Mouse (Mus musculus) limb, embryonic 12.5 days (tissue): Measurements from ENCODE around the gene Spen. TPM values are rescaled to one million over a fixed set of nuclear protein-coding genes. Genes with fewer than 3 reads are reported as not detected.

Source experiments
- ATAC-seq: fragments of 200-750 bp; cut with Nextera tagmentation; 2 replicates; pipeline ENCODE4 v1.8.0; 2017; ENCODE audit warnings: low read depth, moderate TSS enrichment; ENCODE audit not compliant: insufficient number of reproducible peaks, insufficient read depth, low FRiP score, low TSS enrichment
- H3K27ac ChIP-seq: fragments of 300-500 bp; sonication (generic); 2 replicates; pipeline ENCODE4 v1.5.1; 2016; ENCODE audit warnings: mild to moderate bottlenecking, moderate library complexity
- H3K27me3 ChIP-seq: fragments of 300-500 bp; sonication (generic); 2 replicates; pipeline ENCODE4 v1.6.1; 2016; ENCODE audit warnings: mild to moderate bottlenecking, moderate library complexity
- H3K36me3 ChIP-seq: fragments of 300-500 bp; sonication (generic); 2 replicates; pipeline ENCODE4 v1.6.1; 2016; ENCODE audit warnings: mild to moderate bottlenecking, moderate library complexity
- H3K4me1 ChIP-seq: fragments of 300-500 bp; sonication (generic); replicated peaks from 2 replicates; pipeline ENCODE4 v1.6.1; 2016
- H3K4me2 ChIP-seq: fragments of 300-500 bp; sonication (generic); 2 replicates; pipeline ENCODE4 v1.6.1; 2016; ENCODE audit warnings: mild to moderate bottlenecking, moderate library complexity
- H3K4me3 ChIP-seq: fragments of 300-500 bp; sonication (generic); replicated peaks from 2 replicates; pipeline ENCODE4 v1.5.1; 2016; ENCODE audit warnings: mild to moderate bottlenecking
- H3K9ac ChIP-seq: fragments of 300-500 bp; sonication (generic); replicated peaks from 2 replicates; pipeline ENCODE4 v1.6.1; 2016; ENCODE audit warnings: mild to moderate bottlenecking, moderate library complexity
- H3K9me3 ChIP-seq: fragments of 300-500 bp; sonication (generic); 2 replicates; pipeline ENCODE4 v1.6.1; 2016; ENCODE audit warnings: mild to moderate bottlenecking, moderate library complexity
- WGBS: fragments of 180-500 bp; shearing (Covaris S2); methylation state at CpG from one replicate; pipeline ENCODE4 v1.1.7; 2016; 5-methylcytosine and 5-hydroxymethylcytosine counted together
- polyA plus RNA-seq: library from polyadenylated mRNA; unstranded; fragments of >200 nt; fragmentation: Nextera tagmentation; extraction: Ambion mirVana; gene quantifications from 2 replicates; pipeline ENCODE4 v1.2.1, GENCODE M21; 2016

Spen gene
- polyA plus RNA-seq, 1 experiment from 2014 or later: 14.1 TPM

- no peaks in the 10 kb centered on the region for H3K36me3 ChIP-seq
- H3K27me3 ChIP-seq: no peaks in the 10 kb centered on the region
- H3K27ac ChIP-seq: no peak overlapping the region
- no peaks in the 10 kb centered on the region for H3K9me3 ChIP-seq
- peaks cover 16% of the 10 kb centered on the region for H3K4me1 ChIP-seq
- H3K4me2 ChIP-seq: no peak overlapping the region
- no peak overlapping the region for H3K4me3 ChIP-seq
- 72% methylated on average over 3 of the region's 3 CpGs for whole genome bisulfite sequencing
- no peak for ATAC-seq
- no peak overlapping the region for H3K9ac ChIP-seq
These were observed 5.2 kb upstream of the Spen start for GRCm38 (mm10) chr4:141543593-141543992.

- no peak overlapping the region for H3K4me3 ChIP-seq
- ATAC-seq: no peak
- H3K4me1 ChIP-seq: peaks cover 7% of the 10 kb centered on the region
- WGBS: 54% methylated on average over 7 of the region's 7 CpGs
- no peak overlapping the region for H3K9ac ChIP-seq
- H3K27ac ChIP-seq: no peak overlapping the region
- H3K4me2 ChIP-seq: no peak overlapping the region
- H3K36me3 ChIP-seq: no peaks in the 10 kb centered on the region
- H3K27me3 ChIP-seq: no peaks in the 10 kb centered on the region
- H3K9me3 ChIP-seq: no peaks in the 10 kb centered on the region
These were observed 3.5 kb upstream of the Spen start for GRCm38 (mm10) chr4:141541851-141542250.

GRCm38 (mm10) chr4:141540844-141541243 lies 2.4 kb upstream of the Spen start:
- Histone ChIP-seq H3K9ac (no peak overlapping the region), H3K9me3 (no peaks in the 10 kb centered on the region), H3K36me3 (no peaks in the 10 kb centered on the region), H3K4me2 (no peak overlapping the region), H3K4me3 (no peak overlapping the region), H3K27ac (no peak overlapping the region), H3K27me3 (no peaks in the 10 kb centered on the region), H3K4me1 (peaks cover 9% of the 10 kb centered on the region)
- WGBS: 71% methylated on average over 3 of the region's 3 CpGs
- no peak for ATAC-seq

GRCm38 (mm10) chr4:141539213-141539767 lies 893 bp upstream of the Spen start:
- H3K4me2 ChIP-seq: peak overlapping the region; percentile 95
- H3K4me3 ChIP-seq: peak overlapping the region; percentile 97
- 48% methylated on average over 12 of the region's 12 CpGs for WGBS
- ATAC-seq: no peak
- no peaks in the 10 kb centered on the region for H3K36me3 ChIP-seq
- H3K9ac ChIP-seq: peak overlapping the region; percentile 97
- peak overlapping the region; percentile 97 for H3K27ac ChIP-seq
- no peaks in the 10 kb centered on the region for H3K27me3 ChIP-seq
- H3K4me1 ChIP-seq: peaks cover 17% of the 10 kb centered on the region
- no peaks in the 10 kb centered on the region for H3K9me3 ChIP-seq

GRCm38 (mm10) chr4:141537706-141538407 lies 540 bp downstream of the Spen start:
- peak overlapping the region; percentile 97 for H3K27ac ChIP-seq
- H3K9ac ChIP-seq: peak overlapping the region; percentile 97
- H3K9me3 ChIP-seq: no peaks in the 10 kb centered on the region
- ATAC-seq: no peak
- H3K27me3 ChIP-seq: no peaks in the 10 kb centered on the region
- H3K4me2 ChIP-seq: peak overlapping the region; percentile 95
- H3K4me1 ChIP-seq: peaks cover 23% of the 10 kb centered on the region
- WGBS: under 1% methylated on average over 86 of the region's 101 CpGs
- H3K4me3 ChIP-seq: peak overlapping the region; percentile 97
- H3K36me3 ChIP-seq: no peaks in the 10 kb centered on the region

GRCm38 (mm10) chr4:141537226-141537610 lies 1.2 kb downstream of the Spen start:
- Histone ChIP-seq H3K27ac (peak overlapping the region; percentile 86), H3K4me2 (peak overlapping the region; percentile 95), H3K36me3 (no peaks in the 10 kb centered on the region), H3K4me3 (peak overlapping the region; percentile 97), H3K9me3 (no peaks in the 10 kb centered on the region), H3K27me3 (no peaks in the 10 kb centered on the region), H3K9ac (peak overlapping the region; percentile 97), H3K4me1 (peaks cover 23% of the 10 kb centered on the region)
- ATAC-seq: no peak
- WGBS: under 1% methylated on average over 14 of the region's 14 CpGs

GRCm38 (mm10) chr4:141536291-141537225 lies 1.8 kb downstream of the Spen start:
- WGBS: under 1% methylated on average over 61 of the region's 61 CpGs
- peak; percentile 16; the same call in 1 of the 2 replicates for ATAC-seq
- peaks cover 23% of the 10 kb centered on the region for H3K4me1 ChIP-seq

GRCm38 (mm10) chr4:141534947-141535680 lies 3.3 kb downstream of the Spen start:
- 32% methylated on average over 10 of the region's 11 CpGs for WGBS
- no peaks in the 10 kb centered on the region for H3K9me3 ChIP-seq
- H3K4me3 ChIP-seq: peak overlapping the region; percentile 97
- H3K36me3 ChIP-seq: no peaks in the 10 kb centered on the region
- peak overlapping the region; percentile 95 for H3K4me2 ChIP-seq
- no peak for ATAC-seq
- peaks cover 23% of the 10 kb centered on the region for H3K4me1 ChIP-seq
- H3K9ac ChIP-seq: no peak overlapping the region
- H3K27ac ChIP-seq: no peak overlapping the region
- no peaks in the 10 kb centered on the region for H3K27me3 ChIP-seq

More at GRCm38 (mm10) chr4:141536291-141537225, 1.8 kb downstream of the Spen start:
- Histone ChIP-seq H3K4me2 (peak overlapping the region; percentile 95), H3K27me3 (no peaks in the 10 kb centered on the region), H3K36me3 (no peaks in the 10 kb centered on the region), H3K4me3 (peak overlapping the region; percentile 97), H3K9me3 (no peaks in the 10 kb centered on the region), H3K27ac (peak overlapping the region; percentile 86), H3K9ac (peak overlapping the region; percentile 97)

- Histone ChIP-seq H3K4me1 (peaks cover 19% of the 10 kb centered on the region), H3K4me3 (no peak overlapping the region), H3K4me2 (no peak overlapping the region), H3K36me3 (peaks cover 5% of the 10 kb centered on the region; the same call in 1 of the 2 replicates), H3K27ac (no peak overlapping the region), H3K27me3 (no peaks in the 10 kb centered on the region), H3K9ac (no peak overlapping the region), H3K9me3 (no peaks in the 10 kb centered on the region)
- no peak for ATAC-seq
- 72% methylated on average over 15 of the region's 15 CpGs for WGBS
These were observed 7.4 kb downstream of the Spen start for GRCm38 (mm10) chr4:141530979-141531378.

GRCm38 (mm10) chr4:141528938-141529337 lies 9.5 kb downstream of the Spen start:
- Histone ChIP-seq H3K4me1 (peaks cover 6% of the 10 kb centered on the region; the same call in 1 of the 2 replicates), H3K27ac (no peak overlapping the region), H3K9me3 (no peaks in the 10 kb centered on the region), H3K4me2 (no peak overlapping the region), H3K27me3 (no peaks in the 10 kb centered on the region), H3K36me3 (peaks cover 5% of the 10 kb centered on the region; the same call in 1 of the 2 replicates), H3K9ac (no peak overlapping the region), H3K4me3 (no peak overlapping the region)
- ATAC-seq: no peak
- WGBS: 90% methylated on average over 11 of the region's 11 CpGs
